Mouse (Mus musculus) olfactory bulb, adult 2 months (tissue): ENCODE results near the gene 4921539E11Rik.

Source experiments
- CTCF ChIP-seq: fragments of 200-500 bp; IDR thresholded peaks from 2 replicates; pipeline ENCODE4 v1.5.1; 2012; ENCODE audit warnings: low read depth, mild to moderate bottlenecking, low read length, moderate library complexity; ENCODE audit not compliant: insufficient read depth
- POLR2A ChIP-seq: fragments of 200-500 bp; IDR thresholded peaks from 2 replicates; pipeline ENCODE4 v1.6.1; 2012; ENCODE audit warnings: mild to moderate bottlenecking, low read depth, low read length, moderate library complexity; ENCODE audit not compliant: insufficient read depth

DNA sequence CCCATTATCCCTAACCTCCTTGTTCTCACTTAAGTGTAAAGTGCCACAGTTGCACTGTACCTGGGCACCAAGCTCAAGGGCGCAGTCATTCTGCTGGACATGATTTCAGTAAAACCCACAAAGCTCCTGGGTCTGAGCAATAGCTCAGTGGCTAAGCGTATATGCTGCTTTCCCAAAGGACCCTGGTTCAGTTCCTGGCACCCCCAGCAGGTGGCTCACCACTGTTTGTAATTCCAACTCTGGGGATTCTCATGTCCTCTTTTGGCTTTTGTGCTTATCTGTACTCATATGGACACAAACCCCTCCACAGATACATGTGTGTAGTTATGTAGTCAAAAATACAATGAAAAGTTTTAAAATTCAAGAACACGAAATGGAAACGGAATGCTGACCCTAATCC lies 21.3 kb downstream of the 4921539E11Rik start:
- no peak for TF ChIP-seq CTCF
- TF ChIP-seq POLR2A: no peak
